Mouse (Mus musculus) liver, embryonic 14.5 days (tissue): ENCODE data around the gene Rin3. TPM values are rescaled to one million over a fixed set of nuclear protein-coding genes. Genes with fewer than 3 reads are reported as not detected.

Source experiments
- ATAC-seq: fragments of 200-750 bp; cut with Nextera tagmentation; 2 replicates; pipeline ENCODE4 v1.8.0; 2017; ENCODE audit warnings: moderate number of reproducible peaks, mild to moderate bottlenecking, moderate library complexity; ENCODE audit not compliant: insufficient read depth
- DNase-seq, 3 experiments: peaks; one replicate each; pipeline ENCODE4 v3.0.0-alpha.2; 2012 to 2013; ENCODE audit warnings: low read depth in 3 of 3, low spot score in 3 of 3
- H3K27ac ChIP-seq: fragments of 300-500 bp; sonication (generic); 2 replicates; pipeline ENCODE4 v1.5.1; 2014; ENCODE audit warnings: moderate library complexity, mild to moderate bottlenecking, control low read depth, inconsistent platforms
- H3K27me3 ChIP-seq: fragments of 300-500 bp; sonication (generic); 2 replicates; pipeline ENCODE4 v1.6.1; 2014; ENCODE audit warnings: mild to moderate bottlenecking, low read length, moderate library complexity; ENCODE audit not compliant: control insufficient read depth, insufficient read depth
- H3K36me3 ChIP-seq: fragments of 300-500 bp; sonication (generic); replicated peaks from 2 replicates; pipeline ENCODE4 v1.6.1; 2014; ENCODE audit warnings: low read depth; ENCODE audit not compliant: control insufficient read depth, insufficient read depth
- H3K4me1 ChIP-seq, 2 experiments: fragments of 200-500 bp in 1 of 2; fragments of 300-500 bp in 1 of 2; sonication (generic) in 1 of 2; replicated peaks; 2 replicates each; pipeline ENCODE4 v1.6.1; 2012 to 2014; ENCODE audit warnings: antibody characterized with exemption in 1 of 2, inconsistent platforms in 1 of 2, low read length in 1 of 2; ENCODE audit not compliant: control insufficient read depth in 2 of 2, insufficient read depth in 2 of 2
- H3K4me2 ChIP-seq: fragments of 300-500 bp; sonication (generic); 2 replicates; pipeline ENCODE4 v1.6.1; 2014; ENCODE audit warnings: low read depth, mild to moderate bottlenecking, control low read depth, moderate library complexity
- H3K4me3 ChIP-seq, 2 experiments: fragments of 200-500 bp in 1 of 2; fragments of 300-500 bp in 1 of 2; sonication (generic) in 1 of 2; 2 replicates each; pipeline ENCODE4 v1.5.1; 2012 to 2014; ENCODE audit warnings: low read depth in 2 of 2, low read length in 2 of 2, mild to moderate bottlenecking in 2 of 2, control low read depth in 1 of 2, inconsistent platforms in 1 of 2, moderate library complexity in 1 of 2; ENCODE audit not compliant: insufficient read depth in 1 of 2
- H3K9ac ChIP-seq: fragments of 300-500 bp; sonication (generic); replicated peaks from 2 replicates; pipeline ENCODE4 v1.6.1; 2014; ENCODE audit warnings: mild to moderate bottlenecking, control low read depth, moderate library complexity
- H3K9me3 ChIP-seq: fragments of 300-500 bp; sonication (generic); 2 replicates; pipeline ENCODE4 v1.6.1; 2016; ENCODE audit warnings: low read length, mixed read lengths; ENCODE audit not compliant: control insufficient read depth
- CTCF ChIP-seq: IDR thresholded peaks from 2 replicates; pipeline ENCODE4 v1.5.1; 2016; ENCODE audit warnings: antibody characterized with exemption, low read depth, control low read depth
- EP300 ChIP-seq: IDR thresholded peaks from 2 replicates; pipeline ENCODE4 v1.6.1; 2016; ENCODE audit warnings: antibody characterized with exemption, low read depth
- WGBS: fragments of 180-500 bp; shearing (Covaris S2); extraction: QIAGEN DNeasy Blood & Tissue Kit; methylation state at CpG from one replicate; pipeline ENCODE4 v1.1.7; 2014; ENCODE audit not compliant: insufficient replicate concordance; 5-methylcytosine and 5-hydroxymethylcytosine counted together
- polyA plus RNA-seq, 2 experiments: library from polyadenylated mRNA; depleted of rRNA in 1 of 2; stranded (reverse) in 1 of 2; unstranded in 1 of 2; fragments of >200 nt; fragmentation: Nextera tagmentation in 1 of 2; extraction: Ambion mirVana in 1 of 2; gene quantifications; 2 replicates each; pipeline versions ENCODE4 v1.2.1 to v1.2.3; 2012 to 2014

Gene Rin3
- polyA plus RNA-seq, 2 experiments, result 3.1 to 4.5 TPM

DNA sequence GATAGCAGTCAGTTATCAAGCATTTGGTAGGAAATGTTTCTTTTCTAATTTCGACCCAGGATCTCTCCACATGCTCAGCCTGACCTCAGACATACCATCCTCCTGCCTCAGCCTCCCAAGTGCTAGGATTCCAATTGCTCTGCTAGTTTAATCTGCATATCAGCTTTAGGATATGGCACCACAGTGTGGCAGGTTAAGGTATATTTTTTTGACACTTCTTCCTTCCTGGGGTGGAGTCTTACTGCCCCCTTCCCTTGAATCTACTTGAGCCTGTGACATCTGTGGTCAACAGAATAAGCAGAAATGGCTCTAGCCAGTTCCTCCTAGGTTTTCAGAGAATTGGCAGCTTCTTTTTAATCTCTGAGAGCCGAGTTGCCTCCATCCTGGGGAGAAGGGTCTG is 56.2 kb downstream of the Rin3 start:
- Histone ChIP-seq H3K4me1 (peaks cover 0 to under 1% of the 10 kb centered on the region in 2 experiments; a peak in 1 of 4 replicates), H3K4me2 (no peak overlapping the region), H3K9me3 (no peaks in the 10 kb centered on the region), H3K9ac (no peak overlapping the region), H3K27me3 (no peaks in the 10 kb centered on the region), H3K27ac (no peak overlapping the region), H3K4me3 (no peak overlapping the region), H3K36me3 (no peaks in the 10 kb centered on the region)
- no peak for DNase-seq
- no peak for ATAC-seq
- 34% methylated on average over 2 of the region's 2 CpGs for WGBS
- TF ChIP-seq CTCF, result no peak
- TF ChIP-seq EP300, result no peak

DNA sequence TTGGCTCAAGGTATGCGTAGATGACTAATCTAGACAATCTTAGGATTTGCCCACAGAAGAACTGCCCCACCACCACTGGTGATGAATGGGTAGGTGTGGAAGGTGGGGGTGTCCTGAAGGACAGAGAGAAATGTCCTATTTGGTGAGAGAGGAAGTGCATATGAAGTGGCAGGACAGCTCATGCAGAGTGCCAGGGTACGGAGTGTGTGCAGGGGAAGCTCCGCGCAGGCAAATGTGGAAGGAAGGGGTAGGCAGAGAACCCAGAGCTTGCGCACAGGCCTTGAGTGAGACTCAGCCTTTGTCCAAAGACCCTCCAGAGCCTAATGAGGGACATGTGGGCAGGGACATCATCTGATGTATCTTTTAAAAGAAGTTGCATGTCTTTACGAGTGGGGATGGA is 57.6 kb downstream of the Rin3 start:
- no peaks in the 10 kb centered on the region for H3K27me3 ChIP-seq
- H3K9me3 ChIP-seq, result no peaks in the 10 kb centered on the region
- H3K27ac ChIP-seq, result no peak overlapping the region
- 67% methylated on average over 6 of the region's 6 CpGs for WGBS
- TF ChIP-seq CTCF, result no peak
- no peak for TF ChIP-seq EP300
- H3K4me1 ChIP-seq, result no peaks in the 10 kb centered on the region
- ATAC-seq (no peak), DNase-seq (no peak)
- H3K4me3 ChIP-seq, result no peak overlapping the region
- H3K4me2 ChIP-seq, result no peak overlapping the region
- H3K9ac ChIP-seq, result no peak overlapping the region
- H3K36me3 ChIP-seq, result no peaks in the 10 kb centered on the region

DNA sequence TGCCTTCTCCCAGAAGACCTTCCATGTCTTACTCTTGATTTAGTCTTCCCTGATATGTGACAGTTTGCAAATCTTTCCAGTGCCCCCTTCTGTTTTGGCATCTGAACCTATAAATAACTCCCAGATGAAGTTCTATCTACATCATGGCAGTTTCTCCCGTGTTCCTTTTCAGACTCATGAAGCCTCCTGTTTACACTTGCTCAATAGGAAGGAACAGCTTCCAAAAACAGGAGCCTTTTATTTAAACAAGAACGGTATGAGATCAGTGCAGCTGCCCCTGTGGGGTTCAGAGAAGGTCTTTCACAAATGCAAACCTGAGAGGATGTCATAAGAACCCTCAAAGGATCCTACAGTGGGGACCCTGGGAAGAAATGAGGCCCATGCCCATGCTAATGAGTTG is 59.3 kb downstream of the Rin3 start:
- Histone ChIP-seq H3K4me1 (no peaks in the 10 kb centered on the region), H3K4me3 (no peak overlapping the region), H3K36me3 (no peaks in the 10 kb centered on the region), H3K27me3 (no peaks in the 10 kb centered on the region), H3K9ac (no peak overlapping the region), H3K27ac (no peak overlapping the region), H3K4me2 (no peak overlapping the region), H3K9me3 (no peaks in the 10 kb centered on the region)
- TF ChIP-seq CTCF, result no peak
- no peak for TF ChIP-seq EP300
- ATAC-seq, result no peak
- WGBS, result 35% methylated on average over 2 of the region's 2 CpGs
- DNase-seq, result no peak

DNA sequence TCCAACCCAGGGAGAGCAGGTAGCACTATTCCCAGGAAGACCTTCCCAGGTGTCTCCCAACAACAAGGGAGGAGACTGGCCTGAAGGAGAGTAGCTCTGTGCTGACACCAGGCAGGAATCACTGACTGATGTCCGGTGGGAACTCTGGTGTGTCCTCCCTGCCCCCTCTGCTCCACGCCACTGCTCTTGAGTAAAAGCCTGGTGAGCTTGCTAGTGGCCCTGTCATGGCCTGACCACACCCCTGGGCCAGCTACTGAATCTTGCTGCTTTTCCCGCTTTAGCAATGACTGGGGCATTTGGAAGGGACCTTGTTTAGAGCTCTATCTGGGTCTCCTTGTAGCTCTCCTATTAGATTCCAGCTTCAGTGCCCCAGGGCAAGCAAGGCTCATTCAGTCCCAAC is 59.8 kb downstream of the Rin3 start:
- no peak overlapping the region for H3K9ac ChIP-seq
- H3K4me2 ChIP-seq, result no peak overlapping the region
- no peak overlapping the region for H3K27ac ChIP-seq
- ATAC-seq (no peak), DNase-seq (no peak)
- H3K27me3 ChIP-seq, result no peaks in the 10 kb centered on the region
- no peaks in the 10 kb centered on the region for H3K9me3 ChIP-seq
- no peak overlapping the region for H3K4me3 ChIP-seq
- WGBS, result 46% methylated on average over 3 of the region's 3 CpGs
- TF ChIP-seq CTCF (no peak), EP300 (no peak)
- no peaks in the 10 kb centered on the region for H3K4me1 ChIP-seq
- no peaks in the 10 kb centered on the region for H3K36me3 ChIP-seq

DNA sequence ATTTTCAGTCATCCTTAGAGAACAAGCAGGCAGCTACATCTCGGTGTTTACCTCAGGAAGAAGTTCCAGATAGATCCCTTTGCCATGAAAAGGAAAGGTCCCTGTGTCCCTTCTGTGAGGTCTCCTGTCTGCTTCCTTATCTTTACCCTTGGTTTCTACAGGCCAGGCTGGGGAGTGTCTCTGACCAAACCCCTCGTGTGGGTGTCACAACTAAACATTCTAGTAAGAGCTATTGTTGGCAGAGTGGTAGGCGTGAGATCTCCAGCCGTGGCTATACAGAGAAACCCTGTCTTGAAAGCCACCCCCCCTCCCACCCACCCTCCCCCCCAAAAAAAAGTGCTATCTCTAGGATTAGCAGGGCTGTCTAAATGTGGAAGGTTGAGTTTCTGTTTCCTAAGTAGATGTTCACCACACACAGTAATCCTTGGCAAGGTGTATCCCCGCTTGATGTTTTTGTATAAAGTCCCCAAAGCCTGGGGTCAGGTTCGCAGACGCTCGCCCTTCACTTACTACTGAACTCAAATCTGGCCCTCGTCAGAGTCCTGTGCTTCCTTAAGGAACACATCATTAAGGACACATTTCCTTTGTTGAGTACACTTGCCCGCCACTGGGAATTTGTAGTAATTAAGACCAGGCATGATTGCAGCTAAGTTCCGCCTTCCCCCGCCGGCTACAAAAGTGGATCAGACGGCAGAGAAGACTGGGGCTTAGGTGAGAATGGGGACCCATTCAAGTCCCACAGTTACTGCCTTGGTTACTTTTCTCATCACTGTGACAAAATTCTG is 62.4 kb downstream of the Rin3 start:
- H3K4me1 ChIP-seq, result no peaks in the 10 kb centered on the region
- no peak overlapping the region for H3K4me3 ChIP-seq
- H3K27ac ChIP-seq, result no peak overlapping the region
- no peaks in the 10 kb centered on the region for H3K36me3 ChIP-seq
- no peaks in the 10 kb centered on the region for H3K27me3 ChIP-seq
- H3K9me3 ChIP-seq, result no peaks in the 10 kb centered on the region
- no peak for TF ChIP-seq EP300
- no peak for TF ChIP-seq CTCF
- 66% methylated on average over 14 of the region's 14 CpGs for WGBS
- DNase-seq (no peak), ATAC-seq (no peak)
- H3K9ac ChIP-seq, result no peak overlapping the region
- no peak overlapping the region for H3K4me2 ChIP-seq
